Mouse (Mus musculus) stomach, postnatal 0 days (tissue): ENCODE data around the gene Cfap44. TPM values are rescaled to one million over a fixed set of nuclear protein-coding genes. Genes with fewer than 3 reads are reported as not detected.

Source experiments
- ATAC-seq: fragments of 200-750 bp; cut with Nextera tagmentation; 2 replicates; pipeline ENCODE4 v1.8.0; 2017; ENCODE audit not compliant: low FRiP score, low TSS enrichment
- DNase-seq: peaks from one replicate; pipeline ENCODE4 v3.0.0-alpha.2; 2016; ENCODE audit warnings: low spot score
- H3K27ac ChIP-seq: fragments of 300-500 bp; sonication (generic); replicated peaks from 2 replicates; pipeline ENCODE4 v1.5.1; 2014; ENCODE audit warnings: mild to moderate bottlenecking, control low read depth
- H3K27me3 ChIP-seq: fragments of 300-500 bp; sonication (generic); 2 replicates; pipeline ENCODE4 v1.6.1; 2014; ENCODE audit warnings: low read length; ENCODE audit not compliant: control insufficient read depth, insufficient read depth
- H3K36me3 ChIP-seq: fragments of 300-500 bp; sonication (generic); 2 replicates; pipeline ENCODE4 v1.6.1; 2014; ENCODE audit warnings: low read length, mixed read lengths; ENCODE audit not compliant: control insufficient read depth, insufficient read depth
- H3K4me1 ChIP-seq: fragments of 300-500 bp; sonication (generic); replicated peaks from 2 replicates; pipeline ENCODE4 v1.6.1; 2014; ENCODE audit warnings: antibody characterized with exemption; ENCODE audit not compliant: control insufficient read depth, insufficient read depth
- H3K4me2 ChIP-seq: fragments of 300-500 bp; sonication (generic); replicated peaks from 2 replicates; pipeline ENCODE4 v1.6.1; 2014; ENCODE audit warnings: low read depth, mild to moderate bottlenecking, control low read depth, moderate library complexity
- H3K4me3 ChIP-seq: fragments of 300-500 bp; sonication (generic); 2 replicates; pipeline ENCODE4 v1.5.1; 2014; ENCODE audit warnings: low read depth, low read length, control low read depth
- H3K9ac ChIP-seq: fragments of 300-500 bp; sonication (generic); 2 replicates; pipeline ENCODE4 v1.6.1; 2014; ENCODE audit warnings: mild to moderate bottlenecking, low read length, control low read depth, mixed read lengths
- H3K9me3 ChIP-seq: fragments of 300-500 bp; sonication (generic); 2 replicates; pipeline ENCODE4 v1.6.1; 2016; ENCODE audit warnings: low read length; ENCODE audit not compliant: control insufficient read depth
- CTCF ChIP-seq: IDR thresholded peaks from 2 replicates; pipeline ENCODE4 v1.5.1; 2016; ENCODE audit warnings: antibody characterized with exemption, low read depth, mild to moderate bottlenecking, moderate library complexity
- EP300 ChIP-seq: optimal IDR thresholded peaks from 2 replicates; pipeline ENCODE3; 2016; ENCODE audit warnings: antibody characterized with exemption
- WGBS: fragments of 180-500 bp; shearing (Covaris S2); extraction: QIAGEN DNeasy Blood & Tissue Kit; methylation state at CpG from one replicate; pipeline ENCODE4 v1.1.7; 2014; 5-methylcytosine and 5-hydroxymethylcytosine counted together
- polyA plus RNA-seq: library from polyadenylated mRNA; unstranded; fragments of >200 nt; fragmentation: Nextera tagmentation; extraction: Ambion mirVana; gene quantifications from 2 replicates; pipeline ENCODE4 v1.2.1, GENCODE M21; 2015

Cfap44 gene
- polyA plus RNA-seq, 1 experiment from 2014 or later = 0.05 TPM

DNA sequence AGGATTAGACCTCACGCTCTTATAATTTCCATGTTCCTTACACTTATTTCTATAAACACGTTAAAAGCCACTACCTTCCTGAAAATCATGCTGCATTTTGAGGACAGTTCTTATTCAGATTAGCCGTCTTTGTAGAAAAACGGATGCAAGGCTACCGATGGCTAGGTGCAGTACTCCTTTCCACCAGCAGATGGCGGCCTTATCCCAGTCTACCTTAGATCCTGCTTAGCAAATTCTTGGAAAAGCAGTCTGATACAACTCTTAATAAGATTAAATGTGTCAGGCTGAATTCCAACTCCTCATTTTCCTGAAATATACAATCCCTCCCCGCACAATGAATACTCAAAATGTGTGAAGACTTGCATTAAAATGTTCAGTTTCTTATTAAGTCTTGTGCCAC lies 89.5 kb downstream of the Cfap44 start:
- Histone ChIP-seq H3K27ac (no peak overlapping the region), H3K4me3 (no peak overlapping the region), H3K9ac (no peak overlapping the region), H3K36me3 (peaks cover 6% of the 10 kb centered on the region; the same call in 1 of the 2 replicates), H3K27me3 (no peaks in the 10 kb centered on the region), H3K4me1 (no peaks in the 10 kb centered on the region), H3K4me2 (no peak overlapping the region), H3K9me3 (no peaks in the 10 kb centered on the region)
- WGBS = 5% methylated on average over 7 of the region's 7 CpGs
- peak; percentile 99 for TF ChIP-seq CTCF
- TF ChIP-seq EP300 = no peak
- DNase-seq (peak; percentile 81), ATAC-seq (no peak)

DNA sequence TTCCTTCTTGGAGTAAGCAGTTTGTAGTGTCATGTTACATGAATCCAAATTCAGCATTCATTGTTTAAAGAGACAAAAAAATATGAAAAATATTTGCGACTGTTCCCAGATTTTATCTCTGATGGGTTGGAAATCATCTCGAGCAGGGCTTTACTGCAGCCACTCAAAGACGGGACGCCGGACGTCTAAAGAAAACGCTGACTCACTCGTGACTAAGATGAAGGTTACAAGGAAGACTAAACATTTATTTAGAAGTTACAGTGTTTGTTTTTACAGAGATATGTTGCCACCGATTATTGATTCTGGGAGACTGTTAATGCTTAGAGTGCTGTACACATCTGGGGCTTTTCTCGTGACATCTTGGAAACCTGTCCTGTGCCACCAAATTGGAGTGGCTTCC lies 90.2 kb downstream of the Cfap44 start:
- H3K27ac ChIP-seq = no peak overlapping the region
- H3K4me1 ChIP-seq = no peaks in the 10 kb centered on the region
- H3K4me2 ChIP-seq = no peak overlapping the region

GRCm38 (mm10) chr16:44485691-44486090 lies 91.1 kb downstream of the Cfap44 start:
- TF ChIP-seq CTCF (no peak), EP300 (no peak)
- 79% methylated on average over 8 of the region's 8 CpGs for WGBS
- H3K36me3 ChIP-seq = peaks cover 6% of the 10 kb centered on the region; the same call in 1 of the 2 replicates
- no peak overlapping the region for H3K4me2 ChIP-seq
- H3K9me3 ChIP-seq = no peaks in the 10 kb centered on the region
- no peak overlapping the region for H3K27ac ChIP-seq
- H3K4me3 ChIP-seq = no peak overlapping the region
- DNase-seq (no peak), ATAC-seq (no peak)
- no peaks in the 10 kb centered on the region for H3K27me3 ChIP-seq
- H3K9ac ChIP-seq = no peak overlapping the region
- no peaks in the 10 kb centered on the region for H3K4me1 ChIP-seq

More for the DNA sequence above, 90.2 kb downstream of the Cfap44 start:
- Histone ChIP-seq H3K9me3 (no peaks in the 10 kb centered on the region), H3K27me3 (no peaks in the 10 kb centered on the region), H3K9ac (no peak overlapping the region), H3K36me3 (peaks cover 6% of the 10 kb centered on the region; the same call in 1 of the 2 replicates), H3K4me3 (no peak overlapping the region)
- ATAC-seq = 0 out of 2 replicates have a peak, but pooled peaks have one; percentile 13
- WGBS = 43% methylated on average over 10 of the region's 10 CpGs
- no peak for TF ChIP-seq CTCF
- no peak for TF ChIP-seq EP300
- no peak for DNase-seq

- Histone ChIP-seq H3K9ac (no peak overlapping the region), H3K4me2 (no peak overlapping the region)
These were observed 92.0 kb downstream of the Cfap44 start for GRCm38 (mm10) chr16:44486612-44487011.

DNA sequence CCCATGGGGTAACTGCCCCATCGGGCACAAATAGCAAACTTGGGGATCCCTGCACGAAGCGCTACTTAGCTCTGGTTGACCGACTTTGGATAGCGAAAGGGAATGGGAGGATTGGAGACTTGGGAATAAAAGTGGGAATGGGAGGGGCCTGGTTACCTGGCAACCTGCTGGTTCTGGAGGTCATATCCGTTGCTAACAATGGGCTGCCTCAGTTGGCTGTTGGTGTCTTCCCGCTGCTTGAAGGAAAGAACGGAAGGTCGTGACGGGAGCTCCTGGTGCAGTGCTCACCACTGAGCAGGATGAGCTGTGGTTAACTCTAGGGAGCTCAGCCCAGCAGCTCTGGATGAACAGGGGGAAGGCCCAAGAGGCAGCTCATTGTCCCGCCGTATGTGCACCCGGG lies 92.6 kb downstream of the Cfap44 start:
- no peak for ATAC-seq
- Histone ChIP-seq H3K9ac (no peak overlapping the region), H3K36me3 (peaks cover 19% of the 10 kb centered on the region), H3K4me2 (no peak overlapping the region), H3K4me1 (no peaks in the 10 kb centered on the region), H3K27ac (no peak overlapping the region), H3K4me3 (no peak overlapping the region), H3K9me3 (no peaks in the 10 kb centered on the region), H3K27me3 (no peaks in the 10 kb centered on the region)
- no peak for DNase-seq
- TF ChIP-seq EP300 (no peak), CTCF (no peak)
- 92% methylated on average over 13 of the region's 13 CpGs for WGBS

More at GRCm38 (mm10) chr16:44486612-44487011, 92.0 kb downstream of the Cfap44 start:
- no peak overlapping the region for H3K4me3 ChIP-seq
- TF ChIP-seq EP300 (no peak), CTCF (no peak)
- no peak overlapping the region for H3K27ac ChIP-seq
- H3K4me1 ChIP-seq = no peaks in the 10 kb centered on the region
- H3K36me3 ChIP-seq = peaks cover 14% of the 10 kb centered on the region
- H3K27me3 ChIP-seq = no peaks in the 10 kb centered on the region
- WGBS = 75% methylated on average over 9 of the region's 9 CpGs
- ATAC-seq = no peak
- DNase-seq = no peak
- no peaks in the 10 kb centered on the region for H3K9me3 ChIP-seq

DNA sequence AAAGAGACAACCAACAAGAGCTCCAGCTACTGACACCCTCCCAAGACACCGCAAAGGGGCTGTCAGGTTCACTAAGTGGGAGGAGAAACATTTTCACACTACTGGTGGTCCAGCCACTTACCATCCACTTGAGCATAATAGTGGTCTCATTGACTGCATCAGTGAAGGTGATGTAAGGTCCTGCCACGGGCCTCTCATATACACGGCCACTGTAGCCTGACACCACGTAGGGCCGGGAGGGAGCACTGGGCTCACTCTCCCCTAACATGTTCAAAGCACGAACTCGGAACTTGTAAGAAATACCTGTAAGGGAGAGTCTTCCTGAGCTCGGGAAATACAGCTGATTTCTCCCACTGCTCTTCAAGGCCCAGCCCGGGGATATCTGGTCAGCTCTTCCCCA lies 96.5 kb downstream of the Cfap44 start:
- no peak for TF ChIP-seq CTCF
- no peak for TF ChIP-seq EP300
- Histone ChIP-seq H3K27me3 (no peaks in the 10 kb centered on the region), H3K9me3 (no peaks in the 10 kb centered on the region), H3K4me1 (no peaks in the 10 kb centered on the region), H3K36me3 (peaks cover 19% of the 10 kb centered on the region), H3K4me3 (no peak overlapping the region), H3K4me2 (no peak overlapping the region), H3K27ac (no peak overlapping the region), H3K9ac (no peak overlapping the region)
- DNase-seq (no peak), ATAC-seq (no peak)
- WGBS = 91% methylated on average over 9 of the region's 9 CpGs
